Mouse (Mus musculus): Measurements from ENCODE around the gene Avpr1b. TPM values are rescaled to one million over a fixed set of nuclear protein-coding genes. Genes with fewer than 3 reads are reported as not detected.
"Not testable (repeated sequence)": the region's sequence is repeated elsewhere in the genome, so short reads cannot be mapped to it uniquely, and the experiment has no call there.

Avpr1b gene
- polyA plus RNA-seq, 1 experiment: not detected

- Histone ChIP-seq H3K36me3 (ENCODE audit: control insufficient read depth, insufficient read depth) (no peaks in the 10 kb centered on the region), H3K4me3 (ENCODE audit: insufficient read depth, poor library complexity, severe bottlenecking) (no peak overlapping the region), H3K79me3 (ENCODE audit: low read depth) (no peaks in the 10 kb centered on the region), H3K27me3 (ENCODE audit: control insufficient read depth, insufficient read depth, insufficient read length) (peaks cover 27% of the 10 kb centered on the region), H3K79me2 (ENCODE audit: control insufficient read depth, insufficient read depth) (no peaks in the 10 kb centered on the region), H3ac (ENCODE audit: control insufficient read depth, insufficient read length, low read depth) (no peak overlapping the region)
- TF ChIP-seq FOSL1 (IDR thresholded peaks at IDR 0.05; ENCODE audit: insufficient read depth, low read length, poor library complexity, severe bottlenecking): no peak
- no peak for TF ChIP-seq CTCF (IDR thresholded peaks at IDR 0.05; ENCODE audit: control insufficient read depth, insufficient read depth, insufficient read length)
- no peak for TF ChIP-seq CEBPB (IDR thresholded peaks at IDR 0.05; ENCODE audit: low read depth)
- TF ChIP-seq MAX (IDR thresholded peaks at IDR 0.05): no peak
Measured at GRCm38 (mm10) chr1:131624175-131624835, 25.3 kb downstream of the Avpr1b start.

- Histone ChIP-seq H3K36me3 (ENCODE audit: control insufficient read depth, insufficient read depth) (no peaks in the 10 kb centered on the region), H3K27me3 (ENCODE audit: control insufficient read depth, insufficient read depth, insufficient read length) (peaks cover 17% of the 10 kb centered on the region), H3K79me3 (ENCODE audit: low read depth) (no peaks in the 10 kb centered on the region), H3ac (ENCODE audit: control insufficient read depth, insufficient read length, low read depth) (no peak overlapping the region), H3K79me2 (ENCODE audit: control insufficient read depth, insufficient read depth) (no peaks in the 10 kb centered on the region), H3K4me3 (ENCODE audit: insufficient read depth, poor library complexity, severe bottlenecking) (no peak overlapping the region)
- TF ChIP-seq USF1 (IDR thresholded peaks at IDR 0.05; ENCODE audit: low read depth) (no peak), FOSL1 (IDR thresholded peaks at IDR 0.05; ENCODE audit: insufficient read depth, low read length, poor library complexity, severe bottlenecking) (no peak), MYOG (IDR thresholded peaks at IDR 0.05; ENCODE audit: control insufficient read depth, extremely low read depth, insufficient read length) (no peak), CTCF (IDR thresholded peaks at IDR 0.05; ENCODE audit: control insufficient read depth, insufficient read depth, insufficient read length) (no peak), MAX (IDR thresholded peaks at IDR 0.05) (no peak), CEBPB (IDR thresholded peaks at IDR 0.05; ENCODE audit: low read depth) (no peak), MYOD1 (IDR thresholded peaks at IDR 0.05; ENCODE audit: control insufficient read depth, insufficient read length, low read depth) (no peak)
Measured at GRCm38 (mm10) chr1:131626200-131626599, 27.2 kb downstream of the Avpr1b start.

- H3K79me3 ChIP-seq (ENCODE audit: low read depth); H3K36me3 ChIP-seq (ENCODE audit: control insufficient read depth, insufficient read depth); H3K79me2 ChIP-seq (ENCODE audit: control insufficient read depth, insufficient read depth); H3ac ChIP-seq (ENCODE audit: control insufficient read depth, insufficient read length, low read depth); H3K27me3 ChIP-seq (ENCODE audit: control insufficient read depth, insufficient read depth, insufficient read length); H3K4me3 ChIP-seq (ENCODE audit: insufficient read depth, poor library complexity, severe bottlenecking): not testable (repeated sequence)
Measured at GRCm38 (mm10) chr1:131632216-131632615, 33.2 kb downstream of the Avpr1b start.

GRCm38 (mm10) chr1:131634495-131634894 lies 35.5 kb downstream of the Avpr1b start:
- no peak for TF ChIP-seq CEBPB (IDR thresholded peaks at IDR 0.05; ENCODE audit: low read depth)
- TF ChIP-seq USF1 (IDR thresholded peaks at IDR 0.05; ENCODE audit: low read depth): no peak
- no peak for TF ChIP-seq MYOD1 (IDR thresholded peaks at IDR 0.05; ENCODE audit: control insufficient read depth, insufficient read length, low read depth)
- no peak for TF ChIP-seq MAX (IDR thresholded peaks at IDR 0.05)
- Histone ChIP-seq H3ac (ENCODE audit: control insufficient read depth, insufficient read length, low read depth) (no peak overlapping the region), H3K79me2 (ENCODE audit: control insufficient read depth, insufficient read depth) (no peaks in the 10 kb centered on the region), H3K36me3 (ENCODE audit: control insufficient read depth, insufficient read depth) (no peaks in the 10 kb centered on the region), H3K79me3 (ENCODE audit: low read depth) (no peaks in the 10 kb centered on the region), H3K27me3 (ENCODE audit: control insufficient read depth, insufficient read depth, insufficient read length) (peaks cover 8% of the 10 kb centered on the region), H3K4me3 (ENCODE audit: insufficient read depth, poor library complexity, severe bottlenecking) (no peak overlapping the region)

- no peaks in the 10 kb centered on the region for H3K79me2 ChIP-seq (ENCODE audit: control insufficient read depth, insufficient read depth)
Measured at GRCm38 (mm10) chr1:131637791-131638540, 38.9 kb downstream of the Avpr1b start, which contains the start of gene Ctse. TSS of gene Ctse (plus strand) at chr1:131638306.

More at GRCm38 (mm10) chr1:131637791-131638540, 38.9 kb downstream of the Avpr1b start, which contains the start of gene Ctse:
- Histone ChIP-seq H3K4me3 (ENCODE audit: insufficient read depth, poor library complexity, severe bottlenecking) (no peak within 1 kb of the TSS), H3ac (ENCODE audit: control insufficient read depth, insufficient read length, low read depth) (no peak within 1 kb of the TSS), H3K36me3 (ENCODE audit: control insufficient read depth, insufficient read depth) (no peaks in the 10 kb centered on the region), H3K79me3 (ENCODE audit: low read depth) (no peaks in the 10 kb centered on the region), H3K27me3 (ENCODE audit: control insufficient read depth, insufficient read depth, insufficient read length) (peaks cover 5% of the 10 kb centered on the region)
- TF ChIP-seq CEBPB (IDR thresholded peaks at IDR 0.05; ENCODE audit: low read depth): no peak
- TF ChIP-seq MYOD1 (IDR thresholded peaks at IDR 0.05; ENCODE audit: control insufficient read depth, insufficient read length, low read depth): no peak
- no peak for TF ChIP-seq USF1 (IDR thresholded peaks at IDR 0.05; ENCODE audit: low read depth)
- TF ChIP-seq MYOG (IDR thresholded peaks at IDR 0.05; ENCODE audit: control insufficient read depth, extremely low read depth, insufficient read length): no peak
- no peak for TF ChIP-seq MAX (IDR thresholded peaks at IDR 0.05)
- TF ChIP-seq FOSL1 (IDR thresholded peaks at IDR 0.05; ENCODE audit: insufficient read depth, low read length, poor library complexity, severe bottlenecking): no peak
- no peak for TF ChIP-seq CTCF (IDR thresholded peaks at IDR 0.05; ENCODE audit: control insufficient read depth, insufficient read depth, insufficient read length)

All from C2C12 (cell line).